Comparison of ENCODE assay signal across 9 mouse cellular contexts in the genomic region with DNA sequence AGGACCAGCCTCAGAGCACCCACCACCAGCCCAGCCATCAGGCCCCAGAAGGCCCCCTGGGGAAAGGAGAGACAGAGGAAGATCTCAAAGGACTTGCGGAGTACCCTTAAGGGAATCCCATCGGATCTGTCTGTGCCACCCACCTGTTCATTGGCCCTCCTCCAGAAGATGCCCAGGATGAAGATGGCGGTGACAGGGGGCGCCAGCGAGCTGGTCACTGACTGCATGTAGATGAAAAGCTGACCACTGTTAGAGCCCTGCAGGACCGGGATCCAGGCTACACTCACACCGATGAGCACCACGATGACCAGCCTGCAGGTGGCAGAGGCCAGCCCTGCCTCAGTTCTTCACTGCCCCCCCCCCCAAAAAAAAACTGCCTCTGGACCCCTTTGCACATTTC. TPM values are rescaled to one million over a fixed set of nuclear protein-coding genes. Genes with fewer than 3 reads are reported as not detected.
DNase-seq lines count a peak whose midpoint lies in the region; ATAC-seq lines count a peak whose summit lies in the region.
"Had no signal": no experiment of that assay in that cellular context is flagged by ENCODE, and none has a peak within 500 bp of the region (broad histone marks: within the 10 kb centered on the region; RNA-seq: fewer than 3 reads in every experiment).

No protein-coding gene starts in this region.

- H3K4me1 ChIP-seq in embryonic facial prominence, embryonic 15.5 days, result peaks cover 34% of the 10 kb centered on the region

- peak; percentile 43 for DNase-seq in CD4-positive, CD25-positive, alpha-beta regulatory T cell, adult 2 months (ENCODE audit: low read depth, low spot score)
- DNase-seq in left cerebral cortex, adult 18-20 months (ENCODE audit: low spot score in 2 of 2), result peak; percentile 12 to 31
- no peak for DNase-seq in left cerebral cortex, postnatal 36 days (ENCODE audit: low spot score in 2 of 2)
- peak; percentile 65 for DNase-seq in adrenal gland, postnatal 14 days
- peak; percentile 16 for DNase-seq in skeletal muscle tissue, adult 2 months (ENCODE audit: low read depth, low spot score)
- DNase-seq in urinary bladder, postnatal 4 days (ENCODE audit: low spot score in 2 of 2), result no peak

- H3K4me3 ChIP-seq in embryonic facial prominence, embryonic 15.5 days (replicated peaks), result no peak overlapping the region
- H3K4me3 ChIP-seq: hindbrain, embryonic 15.5 days had no signal

- intact Hi-C loops in left cerebral cortex, postnatal 36 days (cut with DNase I), result no loop called here

- no peak overlapping the region for H3K4me2 ChIP-seq in embryonic facial prominence, embryonic 15.5 days (replicated peaks)
- H3K4me2 ChIP-seq: hindbrain, embryonic 15.5 days had no signal

- no peak overlapping the region for H3K9ac ChIP-seq in embryonic facial prominence, embryonic 15.5 days
- H3K9ac ChIP-seq: hindbrain, embryonic 15.5 days had no signal

- no peak for ATAC-seq in CD4-positive, CD25-positive, alpha-beta regulatory T cell, adult 4 months
- ATAC-seq in embryonic facial prominence, embryonic 15.5 days (ENCODE audit: insufficient number of reproducible peaks, low FRiP score, low TSS enrichment, low read depth), result no peak

- 0 out of 2 replicates have a peak overlapping the region, but pooled peaks have one; percentile 11 for H3K27ac ChIP-seq in embryonic facial prominence, embryonic 15.5 days (replicated peaks)
- H3K27ac ChIP-seq: hindbrain, embryonic 15.5 days had no signal

- WGBS in embryonic facial prominence, embryonic 15.5 days, result 37% methylated on average over 8 of the region's 8 CpGs

- no peaks in the 10 kb centered on the region for H3K9me3 ChIP-seq in embryonic facial prominence, embryonic 15.5 days (replicated peaks)
- H3K9me3 ChIP-seq: hindbrain, embryonic 15.5 days had no signal

- H3K27me3 ChIP-seq in embryonic facial prominence, embryonic 15.5 days, result peaks cover 3% of the 10 kb centered on the region; the same call in 1 of the 2 replicates

- H3K36me3 ChIP-seq in embryonic facial prominence, embryonic 15.5 days, result no peaks in the 10 kb centered on the region
- H3K36me3 ChIP-seq: hindbrain, embryonic 15.5 days had no signal

RNA-seq across cellular contexts. Expression of a gene that starts 10.2 kb away (rescaled TPM):
- under 1 TPM; 0.08 to 0.41 TPM for polyA plus RNA-seq in CD4-positive, CD25-positive, alpha-beta regulatory T cell, adult 4 months (2017; shearing (Covaris generic))
- total RNA-seq in left cerebral cortex, adult 18-20 months (2021), result under 1 TPM in 1 of 2 experiments, not detected in 1; 0.12 TPM
- total RNA-seq in left cerebral cortex, postnatal 36 days (2021), result under 1 TPM in 1 of 2 experiments, not detected in 1; 0.07 TPM
- 0.85 and 1.1 TPM in 2 replicates for total RNA-seq in adrenal gland, postnatal 14 days (2021)
- 9.0 and 10.9 TPM in 2 replicates for polyA plus RNA-seq in embryonic facial prominence, embryonic 15.5 days (2015; fragmentation: Nextera tagmentation; extraction: Ambion mirVana)

RNA-seq across cellular contexts. Expression of a gene that starts 20.6 kb away (rescaled TPM):
- 100 to 1,000 TPM; 220 to 344 TPM for polyA plus RNA-seq in CD4-positive, CD25-positive, alpha-beta regulatory T cell, adult 4 months (2017; shearing (Covaris generic))
- total RNA-seq in left cerebral cortex, adult 18-20 months (2021), result 1 to 10 TPM; 3.2 to 4.5 TPM
- total RNA-seq in left cerebral cortex, postnatal 36 days (2021), result 1 to 10 TPM; 5.2 to 5.5 TPM
- 12.3 and 27.0 TPM in 2 replicates for total RNA-seq in adrenal gland, postnatal 14 days (2021)
- 13.0 and 16.2 TPM in 2 replicates for polyA plus RNA-seq in embryonic facial prominence, embryonic 15.5 days (2015; fragmentation: Nextera tagmentation; extraction: Ambion mirVana)

RNA-seq across cellular contexts. Expression of a gene that starts 46.9 kb away (rescaled TPM):
- not detected for polyA plus RNA-seq in CD4-positive, CD25-positive, alpha-beta regulatory T cell, adult 4 months (2017; shearing (Covaris generic))
- total RNA-seq in left cerebral cortex, adult 18-20 months (2021), result under 1 TPM in 1 of 2 experiments, not detected in 1; 0.19 TPM
- total RNA-seq in left cerebral cortex, postnatal 36 days (2021), result under 1 TPM; 0.22 to 0.23 TPM
- not detected in 2 replicates for total RNA-seq in adrenal gland, postnatal 14 days (2021)
- polyA plus RNA-seq in embryonic facial prominence, embryonic 15.5 days (2015; fragmentation: Nextera tagmentation; extraction: Ambion mirVana), result 0.12 and 0.15 TPM in 2 replicates
- polyA plus RNA-seq: hindbrain, embryonic 15.5 days had no signal

Comparison
In these comparisons a context has a peak if more than half of its experiments do, and no peak if none do; other contexts are left out.
1. DNase-seq: peak in CD4-positive, CD25-positive, alpha-beta regulatory T cell, adult 2 months (single experiment), left cerebral cortex, adult 18-20 months (2 of 2), adrenal gland, postnatal 14 days (single experiment) and skeletal muscle tissue, adult 2 months (single experiment); none in left cerebral cortex, postnatal 36 days (0 of 2) and urinary bladder, postnatal 4 days (0 of 2).